Mouse (Mus musculus): Measurements from ENCODE around the gene Eif4e1b. TPM values are rescaled to one million over a fixed set of nuclear protein-coding genes. Genes with fewer than 3 reads are reported as not detected.
A peak's percentile ranks its signal among the peaks of the same experiment; 100 is the strongest.

The Eif4e1b gene
- not detected for total RNA-seq (2021)
- long read RNA-seq, experiment 1: 0 reads
- long read RNA-seq, experiment 2: 0 reads

GRCm38 (mm10) chr13:54783698-54784097, at the start of gene Eif4e1b:
Gene Eif4e1b (plus strand): TSS chr13:54783998.
- intact Hi-C loops (cut with DNase I): no loop called here
- no peak for DNase-seq

GRCm38 (mm10) chr13:54736931-54737330, 46.9 kb upstream of the Eif4e1b start:
- no peak for DNase-seq

DNA sequence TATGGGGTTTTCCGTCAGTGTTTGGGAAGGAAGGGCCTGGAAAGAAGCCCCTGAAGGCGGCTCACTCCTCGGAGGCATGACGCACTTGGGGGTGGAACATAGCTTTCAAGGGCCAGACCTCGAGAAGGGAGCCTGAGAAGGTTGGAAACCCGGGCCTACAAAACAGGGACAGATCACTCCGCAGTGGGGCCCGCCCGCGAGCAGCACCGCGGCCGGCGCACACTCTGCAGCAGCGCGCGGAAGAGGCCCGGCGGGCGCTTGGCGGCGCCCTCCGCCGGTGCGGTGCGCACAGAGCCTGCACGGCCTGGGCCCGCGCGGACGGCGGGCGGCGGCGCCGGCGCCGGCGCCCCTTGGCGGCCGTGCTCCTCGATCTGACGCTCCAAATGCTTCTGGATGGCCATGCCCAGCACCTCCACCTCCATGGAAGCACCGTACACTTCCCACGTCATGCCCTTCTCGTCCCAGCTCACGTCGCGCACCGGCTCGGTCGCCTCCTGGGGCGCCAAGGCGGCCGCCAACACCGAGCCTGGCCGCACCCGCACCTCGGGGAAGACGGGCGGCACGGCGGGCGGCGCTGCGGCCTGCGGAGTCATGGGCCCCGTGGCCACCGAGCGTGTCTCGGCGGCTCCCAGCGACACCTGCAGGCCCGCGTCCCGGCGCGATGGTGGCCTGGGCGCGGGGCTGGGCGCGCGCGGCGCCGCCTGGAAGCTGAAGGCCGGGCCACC, 46.1 kb upstream of the Eif4e1b start:
- intact Hi-C loops (cut with DNase I): no loop called here
- peak in 1 of 2 experiments; percentile 18 for DNase-seq

More at GRCm38 (mm10) chr13:54736931-54737330, 46.9 kb upstream of the Eif4e1b start:
- intact Hi-C loops (cut with DNase I): no loop called here

- intact Hi-C loops (cut with DNase I): no loop called here
Observed at GRCm38 (mm10) chr13:54738213-54738601, 45.6 kb upstream of the Eif4e1b start.

GRCm38 (mm10) chr13:54746110-54746509, 37.7 kb upstream of the Eif4e1b start:
- intact Hi-C loops (cut with DNase I): no loop called here
- no peak for DNase-seq

More at GRCm38 (mm10) chr13:54738213-54738601, 45.6 kb upstream of the Eif4e1b start:
- DNase-seq: no peak

DNA sequence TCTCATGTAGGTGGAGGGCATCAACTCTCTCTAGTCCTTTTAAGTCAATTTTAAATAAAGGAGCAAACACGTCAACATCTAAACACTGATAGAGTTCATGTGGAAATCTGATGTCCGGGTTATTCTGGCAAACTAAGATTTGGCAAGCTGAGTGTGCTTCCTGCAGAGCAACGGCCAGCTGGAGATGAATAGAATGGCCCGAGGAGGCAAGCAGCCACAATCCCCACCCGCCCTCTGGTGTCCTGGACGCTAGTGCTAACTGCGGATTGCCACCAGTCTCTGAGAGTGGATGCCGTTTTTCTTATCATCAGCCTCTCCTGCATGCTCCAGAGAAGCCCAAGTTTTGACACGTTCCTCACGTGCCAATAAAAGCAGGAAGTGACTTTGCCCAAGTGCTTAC, 36.9 kb upstream of the Eif4e1b start:
- no peak for DNase-seq
- intact Hi-C loops (cut with DNase I): no loop called here

DNA sequence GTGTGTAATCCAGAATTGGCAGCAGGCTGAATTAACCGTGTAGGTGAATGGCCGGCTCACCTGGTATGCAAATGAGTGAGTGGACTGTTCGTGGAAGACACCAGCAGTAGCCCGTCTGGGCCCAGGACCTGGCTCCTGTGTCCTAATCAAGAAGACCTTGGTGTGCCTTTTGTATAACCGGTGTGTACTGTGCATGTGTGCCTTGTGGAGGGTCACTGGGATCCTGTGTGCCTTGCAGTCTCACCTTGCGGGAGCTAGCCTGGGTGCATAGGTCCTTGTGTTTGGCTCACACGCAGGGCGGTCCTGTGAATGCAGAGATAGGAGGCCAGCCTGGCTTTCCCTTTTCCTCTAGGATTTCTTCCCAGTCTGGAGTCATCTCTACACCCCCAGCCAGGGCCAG, 35.6 kb upstream of the Eif4e1b start:
- intact Hi-C loops (cut with DNase I): no loop called here
- DNase-seq: no peak

DNA sequence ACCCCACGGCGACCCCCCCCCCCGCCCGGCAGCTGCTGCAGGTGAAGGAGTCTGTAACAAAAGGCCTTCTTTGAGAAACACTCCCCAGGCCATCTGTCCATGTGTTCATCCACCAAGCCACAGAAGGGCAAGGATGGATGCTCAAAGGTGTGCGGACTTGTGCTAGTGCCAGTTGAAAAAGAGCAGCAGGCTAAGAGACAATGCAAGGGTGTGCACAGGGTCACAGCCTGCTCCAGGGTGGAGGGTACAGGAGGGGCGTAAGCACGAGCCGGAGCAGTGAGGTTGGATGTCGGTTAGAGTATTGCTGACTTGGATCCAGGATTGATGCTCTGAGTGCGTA, 35.1 kb upstream of the Eif4e1b start:
- intact Hi-C loops (cut with DNase I): no loop called here
- DNase-seq: no peak

DNA sequence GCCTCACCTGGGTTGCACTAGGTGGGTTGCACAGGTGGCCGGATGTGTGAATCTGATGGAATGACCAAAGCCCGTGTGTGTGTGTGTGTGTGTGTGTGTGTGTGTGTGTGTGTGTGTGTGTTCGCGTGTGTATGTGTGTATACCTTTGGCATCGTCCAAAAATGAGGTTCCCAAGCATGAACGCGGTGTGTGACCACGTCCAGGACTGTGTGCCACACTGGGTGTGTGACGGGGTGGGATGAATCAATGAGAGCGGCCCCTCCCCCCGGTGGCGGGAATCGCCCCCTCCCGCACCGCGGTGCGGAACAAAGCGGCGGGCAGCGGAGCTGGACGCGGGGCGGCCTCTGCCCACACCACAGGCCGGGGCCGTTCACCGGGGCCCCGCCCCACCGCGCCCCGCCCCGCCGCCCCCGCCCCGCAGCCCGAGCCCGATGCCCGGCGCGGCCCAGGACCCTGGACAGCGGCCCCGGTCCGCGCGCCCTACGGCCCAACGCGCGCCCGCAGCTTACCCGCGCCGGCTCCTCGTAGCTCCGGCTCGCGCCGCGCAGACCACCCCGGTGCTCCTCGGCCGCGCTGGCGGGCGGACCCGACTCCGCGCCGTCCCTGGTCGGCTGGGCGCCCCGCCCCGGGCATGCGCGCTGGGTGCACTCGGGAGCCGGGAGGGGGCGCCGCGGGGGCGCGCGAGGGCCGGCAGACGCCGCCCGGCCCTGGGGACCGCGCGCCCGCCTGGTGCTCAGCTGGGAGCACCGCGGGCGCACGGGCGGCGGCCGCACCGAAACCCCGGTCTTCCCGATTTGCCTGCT, 34.5 kb upstream of the Eif4e1b start:
- intact Hi-C loops (cut with DNase I): no loop called here
- peak; percentile 43 to 45 for DNase-seq

- DNase-seq: no peak
- intact Hi-C loops (cut with DNase I): no loop called here
Observed at GRCm38 (mm10) chr13:54749864-54750411, 33.9 kb upstream of the Eif4e1b start, which contains the start of gene Gprin1. Gene Gprin1 (minus strand): TSS chr13:54749874.

DNA sequence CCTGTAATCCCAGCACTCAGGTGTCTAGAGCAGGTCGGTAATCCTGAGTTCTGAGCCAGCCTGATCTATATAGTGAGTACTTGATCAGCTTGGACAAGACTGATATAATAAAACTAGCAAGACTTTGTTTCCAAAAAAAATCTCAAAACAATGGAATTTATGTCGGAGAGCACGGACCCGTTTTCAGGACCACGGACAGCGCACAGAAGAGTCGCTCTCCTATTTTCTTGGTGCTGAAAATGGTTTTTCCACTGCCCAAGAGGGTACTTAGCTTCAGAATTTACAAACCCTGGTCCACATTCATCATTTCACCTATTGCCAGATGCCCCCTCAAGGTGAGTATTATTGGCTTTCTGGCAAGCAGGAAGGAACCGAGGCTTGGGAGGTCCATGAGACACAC, 33.1 kb upstream of the Eif4e1b start:
- peak; percentile 43 to 61 for DNase-seq
- intact Hi-C loops (cut with DNase I): no loop called here

- DNase-seq: no peak
- intact Hi-C loops (cut with DNase I): no loop called here
Observed at GRCm38 (mm10) chr13:54752656-54753055, 31.1 kb upstream of the Eif4e1b start.

GRCm38 (mm10) chr13:54753733-54754132, 30.1 kb upstream of the Eif4e1b start:
- intact Hi-C loops (cut with DNase I): no loop called here
- no peak for DNase-seq

- intact Hi-C loops (cut with DNase I): no loop called here
- no peak for DNase-seq
Observed at GRCm38 (mm10) chr13:54754169-54755080, 29.4 kb upstream of the Eif4e1b start.

- intact Hi-C loops (cut with DNase I): no loop called here
- no peak for DNase-seq
Observed at GRCm38 (mm10) chr13:54755201-54755830, 28.5 kb upstream of the Eif4e1b start.

DNA sequence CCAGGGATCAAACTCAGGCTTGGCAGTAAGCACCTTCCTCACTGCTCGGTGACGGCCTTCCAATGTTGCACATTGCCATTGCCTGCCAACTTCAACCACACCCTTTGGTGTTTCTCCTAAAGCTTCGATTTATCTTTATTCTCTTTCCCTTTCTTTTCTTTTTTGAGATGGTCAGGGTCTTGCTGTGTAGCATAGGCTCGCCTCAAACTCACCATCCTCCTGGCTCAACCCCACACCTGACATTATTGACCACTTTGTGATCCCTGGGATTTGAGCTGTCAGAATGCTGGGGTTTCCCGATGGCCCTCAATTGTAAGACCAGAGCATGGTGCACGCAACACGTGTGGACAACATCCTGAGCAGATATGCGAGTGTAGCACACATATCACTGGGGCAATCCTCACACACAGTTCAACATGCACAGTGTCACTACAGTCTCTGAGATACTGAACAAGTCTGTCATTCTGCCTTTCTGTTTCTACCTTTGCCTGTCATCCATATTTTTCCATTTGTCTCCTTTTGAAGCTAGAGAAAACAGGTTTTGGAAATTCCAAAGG, 27.6 kb upstream of the Eif4e1b start:
- intact Hi-C loops (cut with DNase I): no loop called here
- DNase-seq: no peak

DNA sequence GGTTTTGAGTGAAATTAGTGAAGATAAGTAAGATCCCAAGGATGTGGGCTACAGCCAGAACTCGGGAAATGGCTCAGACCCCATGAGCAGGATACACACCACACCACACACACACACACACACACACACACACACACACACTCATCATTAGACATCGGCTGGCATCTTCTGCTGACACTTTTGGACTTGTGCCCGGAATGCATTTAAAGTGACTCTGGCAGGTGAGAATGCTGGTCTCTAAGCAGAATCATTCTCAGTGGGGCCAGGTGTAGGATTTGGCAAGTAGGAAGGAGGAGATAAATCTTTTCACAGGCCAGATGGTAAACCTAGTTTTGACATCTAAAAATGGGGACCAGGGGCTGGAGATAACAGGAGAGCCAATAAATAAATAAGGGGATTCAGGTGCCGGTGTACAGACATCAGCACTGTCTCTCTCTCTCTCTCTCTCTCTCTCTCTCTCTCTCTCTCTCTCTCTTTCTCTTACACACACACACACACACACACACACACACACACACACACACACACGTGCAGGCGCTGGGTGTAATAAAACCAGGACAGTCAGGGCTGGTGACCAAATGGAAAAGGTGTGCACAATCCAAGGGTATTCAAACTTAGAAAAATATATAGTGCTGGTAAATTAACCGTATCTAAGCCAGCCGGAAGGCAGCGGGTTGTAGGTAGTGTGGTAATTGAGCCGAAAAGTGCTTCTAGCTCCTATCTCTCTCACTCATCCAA, 26.5 kb upstream of the Eif4e1b start:
- no peak for DNase-seq
- intact Hi-C loops (cut with DNase I): no loop called here

- DNase-seq: peak; percentile 60 to 79
- intact Hi-C loops (cut with DNase I): no loop called here
Observed at GRCm38 (mm10) chr13:54758045-54758755, 25.6 kb upstream of the Eif4e1b start.
